Mouse (Mus musculus): ENCODE data around the gene Cggbp1.

- TF ChIP-seq CTCF (IDR thresholded peaks at IDR 0.05; ENCODE audit: insufficient read depth, low read length) = no peak
- TF ChIP-seq POLR2A (IDR thresholded peaks at IDR 0.05; ENCODE audit: borderline replicate concordance, extremely low read depth, low read depth, low read length) = no peak
These were observed 15.7 kb upstream of the Cggbp1 start for GRCm38 (mm10) chr16:64835996-64836545.

Measured in lung, adult 2 months (tissue).